Mouse (Mus musculus) lung, postnatal 0 days (tissue): ENCODE results near the gene Evx2.

Source experiments
- CTCF ChIP-seq: IDR thresholded peaks from 2 replicates; pipeline ENCODE4 v1.5.1; 2016; ENCODE audit warnings: antibody characterized with exemption, mild to moderate bottlenecking
- EP300 ChIP-seq: IDR thresholded peaks from 2 replicates; pipeline ENCODE4 v1.6.1; 2016; ENCODE audit warnings: antibody characterized with exemption, mild to moderate bottlenecking, control low read depth

DNA sequence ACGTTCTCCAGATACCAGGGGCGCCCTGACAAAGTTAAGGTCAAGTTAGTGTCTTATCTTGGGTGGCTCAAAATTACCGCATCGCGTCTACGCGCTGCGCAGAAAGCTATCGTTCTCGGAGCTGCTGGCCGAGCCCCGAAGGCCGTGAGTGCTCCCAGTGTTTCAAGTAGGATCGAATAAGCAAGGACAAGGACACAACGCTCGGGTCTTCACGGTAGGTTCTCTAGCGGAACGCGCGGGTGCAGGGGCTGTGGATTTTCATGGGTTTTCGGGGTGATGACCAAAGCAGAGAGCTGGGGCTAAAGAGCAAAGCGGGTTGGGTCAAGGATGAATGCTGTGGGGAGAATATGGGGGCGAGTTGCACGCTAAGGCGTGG is 20.2 kb upstream of the Evx2 start:
- TF ChIP-seq CTCF = no peak
- TF ChIP-seq EP300 = no peak
